Mouse (Mus musculus) urinary bladder, postnatal 25 days (tissue): ENCODE data around the gene Gdf15.
A peak's percentile ranks its signal among the peaks of the same experiment; 100 is the strongest.
"Not testable (repeated sequence)": the region's sequence is repeated elsewhere in the genome, so short reads cannot be mapped to it uniquely, and the experiment has no call there.

Source experiments
- DNase-seq: peaks from one replicate; pipeline ENCODE4 v3.0.0; 2022; ENCODE audit warnings: low spot score

The Gdf15 gene

GRCm38 (mm10) chr8:70605871-70606779, 26.1 kb downstream of the Gdf15 start:
- DNase-seq, result no peak

- DNase-seq, result no peak
Measured at GRCm38 (mm10) chr8:70604558-70604957, 27.7 kb downstream of the Gdf15 start.

DNA sequence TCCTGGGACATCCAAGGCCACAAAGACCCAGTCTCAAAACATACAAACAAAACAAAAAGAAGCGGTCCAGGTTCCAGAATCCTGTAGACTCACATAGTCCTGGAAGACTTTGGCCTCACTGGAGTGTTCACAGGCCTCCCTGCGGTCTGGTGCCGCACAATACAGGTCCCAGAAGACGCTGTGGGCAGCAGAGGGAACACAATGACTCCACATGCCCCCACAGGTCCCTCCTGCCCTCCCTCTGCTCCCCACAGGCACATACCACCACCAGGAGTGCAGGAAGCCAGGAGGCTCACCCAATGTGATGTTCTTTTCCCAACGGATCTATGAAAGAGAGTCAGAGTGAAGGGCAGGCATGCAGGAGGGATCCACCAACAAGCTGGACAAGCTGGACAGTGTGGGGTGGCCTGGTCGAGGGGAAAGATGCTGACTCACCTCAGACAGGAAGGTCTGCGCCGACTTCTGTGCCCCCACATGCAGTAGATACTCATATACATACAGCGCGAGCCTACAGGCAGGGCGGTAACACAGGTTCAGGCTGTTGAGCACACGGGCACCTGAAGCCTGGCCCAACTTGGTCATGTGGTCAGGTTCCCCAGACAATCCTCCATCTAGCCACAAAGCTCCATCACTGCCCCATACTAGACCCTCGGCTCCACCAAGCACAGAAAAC, 30.0 kb downstream of the Gdf15 start:
- no peak for DNase-seq

DNA sequence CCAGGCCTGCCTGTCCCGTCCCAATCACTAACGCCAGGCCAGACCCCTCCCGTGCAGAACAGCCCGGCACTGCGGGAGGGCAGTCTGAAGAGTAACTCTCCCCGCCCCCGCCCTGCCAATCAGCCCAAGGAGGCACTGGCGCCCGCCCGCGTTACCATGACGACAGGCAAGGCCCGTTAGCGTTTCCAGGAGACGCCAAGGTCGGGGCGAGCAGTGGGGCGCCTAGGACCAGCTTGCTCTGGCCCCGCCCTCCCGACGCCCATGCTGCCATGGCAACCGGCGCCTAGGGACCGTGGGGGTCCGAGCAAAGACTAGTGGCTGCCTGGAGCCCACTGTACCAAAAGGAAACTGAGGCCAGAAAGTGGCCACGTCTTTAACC, 31.0 kb downstream of the Gdf15 start:
- peak; percentile 52 for DNase-seq

GRCm38 (mm10) chr8:70600473-70601270, 31.6 kb downstream of the Gdf15 start:
- no peak for DNase-seq

DNA sequence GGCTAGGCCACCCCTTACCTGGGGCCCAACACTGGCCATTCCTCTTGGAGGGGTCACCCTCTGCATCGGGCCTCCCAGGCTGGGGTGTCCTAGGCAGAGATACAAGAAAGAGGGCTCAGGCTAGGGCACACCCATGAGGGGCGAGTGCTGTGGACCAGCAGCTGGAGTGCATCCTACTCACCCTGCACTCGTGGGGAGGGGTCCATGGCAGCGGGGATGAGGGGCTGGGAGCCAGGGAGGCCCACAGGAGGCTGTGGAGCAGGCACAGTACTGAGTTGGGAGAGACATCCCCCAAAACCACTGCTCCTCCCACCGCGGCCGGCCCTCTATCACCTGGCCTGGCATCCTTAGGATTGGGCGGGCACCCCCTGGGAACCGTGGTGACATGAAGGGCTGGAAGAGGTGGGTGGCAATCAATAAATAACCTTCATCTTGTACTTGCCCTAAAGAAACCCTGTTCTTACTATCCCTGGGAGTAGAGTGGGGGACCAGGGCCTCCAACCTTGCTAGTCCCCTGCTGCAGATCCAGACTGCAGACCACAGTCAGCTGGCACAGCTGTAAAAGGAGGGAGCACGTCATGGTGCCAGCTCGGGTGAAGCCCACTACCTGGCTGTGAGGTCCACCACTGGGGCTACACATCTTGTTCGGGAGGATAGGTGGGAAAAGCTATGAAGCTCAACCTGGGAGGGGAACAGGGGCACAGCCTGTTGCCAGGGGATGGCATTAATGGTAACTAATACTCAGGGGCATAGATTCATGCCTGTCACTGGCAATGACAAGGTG, 32.6 kb downstream of the Gdf15 start:
- no peak for DNase-seq

GRCm38 (mm10) chr8:70598722-70599121, 33.5 kb downstream of the Gdf15 start:
- DNase-seq, result no peak

- DNase-seq, result peak; percentile 78
Measured at GRCm38 (mm10) chr8:70598283-70598682, 34.0 kb downstream of the Gdf15 start.

- no peak for DNase-seq
Measured at GRCm38 (mm10) chr8:70597417-70598272, 34.6 kb downstream of the Gdf15 start.

GRCm38 (mm10) chr8:70596775-70597416, 35.4 kb downstream of the Gdf15 start:
- DNase-seq, result no peak

- no peak for DNase-seq
Measured at GRCm38 (mm10) chr8:70596216-70596615, 36.0 kb downstream of the Gdf15 start.

DNA sequence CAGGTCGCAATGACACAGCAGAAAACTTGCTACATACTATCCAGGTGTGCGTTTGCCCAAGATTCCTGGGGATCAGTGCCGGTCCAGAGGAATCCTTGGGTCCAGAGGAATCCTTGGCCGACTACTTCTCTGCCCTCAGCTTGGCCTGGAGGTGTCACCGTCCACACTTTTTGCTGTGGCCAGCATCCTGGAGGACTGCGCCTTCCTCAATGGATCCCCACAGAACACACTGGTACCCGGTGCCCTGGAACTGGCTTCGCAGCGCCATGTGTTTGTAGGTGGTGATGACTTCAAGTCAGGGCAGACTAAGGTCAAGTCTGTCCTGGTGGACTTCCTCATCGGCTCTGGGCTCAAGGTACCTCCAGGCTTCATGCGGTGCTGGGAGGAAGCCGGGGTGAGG, 36.4 kb downstream of the Gdf15 start:
- DNase-seq, result no peak

DNA sequence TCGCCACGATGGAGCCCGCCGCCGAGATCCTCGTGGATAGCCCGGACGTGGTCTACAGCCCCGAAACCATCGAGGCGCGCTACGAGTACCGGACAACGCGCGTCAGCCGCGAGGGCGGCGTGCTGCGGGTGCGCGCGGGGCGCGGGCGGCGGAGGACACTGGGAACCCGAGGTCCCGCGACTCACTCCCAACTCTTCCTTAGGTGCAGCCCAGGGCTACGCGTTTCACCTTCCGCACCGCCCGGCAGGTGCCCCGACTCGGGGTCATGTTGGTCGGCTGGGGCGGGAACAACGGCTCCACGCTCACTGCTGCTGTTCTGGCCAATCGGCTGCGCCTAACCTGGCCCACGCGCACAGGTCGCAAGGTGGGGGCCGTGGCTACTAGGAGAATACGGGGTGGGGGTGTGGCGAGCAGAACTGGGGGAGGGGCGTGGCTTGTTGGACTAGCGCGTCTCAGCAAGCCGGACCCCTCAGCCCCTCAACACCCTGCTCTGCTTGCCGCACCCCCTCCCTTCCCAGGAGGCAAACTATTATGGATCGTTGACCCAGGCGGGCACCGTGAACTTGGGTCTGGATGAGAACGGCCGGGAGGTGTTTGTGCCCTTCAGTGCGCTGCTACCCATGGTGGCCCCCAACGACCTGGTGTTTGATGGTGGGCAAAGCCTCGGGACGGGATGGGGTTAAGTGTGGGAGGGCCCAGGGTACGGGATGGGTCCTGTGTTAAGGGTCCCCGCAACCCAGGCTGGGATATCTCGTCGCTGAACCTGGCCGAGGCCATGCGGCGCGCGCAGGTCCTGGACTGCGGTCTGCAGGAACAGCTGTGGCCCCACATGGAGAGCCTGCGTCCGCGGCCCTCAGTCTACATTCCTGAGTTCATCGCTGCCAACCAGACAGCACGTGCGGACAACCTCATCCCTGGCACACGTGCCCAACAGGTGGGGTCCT, 37.4 kb downstream of the Gdf15 start:
- DNase-seq, result peak; percentile 32

GRCm38 (mm10) chr8:70593961-70594609, 38.2 kb downstream of the Gdf15 start, which contains the start of gene Isyna1:
TSS of gene Isyna1 (plus strand) at chr8:70594373.
- DNase-seq, result peak; percentile 68

DNA sequence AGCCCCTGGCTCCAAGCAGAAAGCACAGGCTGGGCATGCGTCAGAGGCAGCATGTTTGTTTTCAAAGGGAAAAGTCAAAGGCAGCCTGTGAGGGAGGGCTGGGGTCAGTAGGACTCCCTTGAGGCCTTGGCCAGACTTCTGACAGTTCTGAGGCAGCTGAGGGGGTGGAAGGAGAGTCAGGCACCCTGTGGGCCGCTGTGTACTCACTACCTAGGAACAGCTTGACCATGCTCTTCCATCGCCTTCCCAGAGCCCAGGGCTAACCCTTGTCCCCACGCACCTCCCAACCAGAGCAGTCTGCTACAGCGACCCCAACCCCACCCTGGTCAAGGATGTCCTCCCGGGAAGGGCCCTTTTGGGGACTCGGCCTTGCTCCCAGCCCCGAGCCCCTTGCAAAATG, 39.1 kb downstream of the Gdf15 start:
- DNase-seq, result no peak

- DNase-seq, result no peak
Measured at GRCm38 (mm10) chr8:70591569-70591968, 40.7 kb downstream of the Gdf15 start.

GRCm38 (mm10) chr8:70587955-70588354, 44.3 kb downstream of the Gdf15 start:
- DNase-seq, result not testable (repeated sequence)

GRCm38 (mm10) chr8:70585258-70585652, 47.0 kb downstream of the Gdf15 start:
- peak; percentile 42 for DNase-seq
